Mouse (Mus musculus) erythroid progenitor cell, adult 5-6 weeks (primary cell): ENCODE results near the gene Tmem91. TPM values are rescaled to one million over a fixed set of nuclear protein-coding genes. Genes with fewer than 3 reads are reported as not detected.

ENCODE experiments used
- ATAC-seq: replicated peaks from 2 replicates; pipeline ENCODE4 v1.8.0; 2016; ENCODE audit warnings: moderate number of reproducible peaks, mild to moderate bottlenecking, moderate TSS enrichment, inconsistent platforms; ENCODE audit not compliant: poor library complexity, low FRiP score, severe bottlenecking
- total RNA-seq, 2 experiments: library from RNA; stranded (forward) in 1 of 2; stranded (reverse) in 1 of 2; fragments of 150-400 nt in 1 of 2; fragments of 186-747, 209-891 nt in 1 of 2; gene quantifications; 2 replicates each; pipeline versions ENCODE4 v1.2.3 to v1.2.4; 2015 to 2017; ENCODE audit warnings: low replicate concordance in 2 of 2

Tmem91 gene
- total RNA-seq, 2 experiments from 2014 or later = 4.2 TPM; not detected in 1

GRCm38 (mm10) chr7:25675405-25675804 lies 439 bp upstream of the Tmem91 start:
- no peak for ATAC-seq

GRCm38 (mm10) chr7:25674297-25674696 lies 669 bp downstream of the Tmem91 start:
- ATAC-seq = no peak

GRCm38 (mm10) chr7:25672442-25672841 lies 2.5 kb downstream of the Tmem91 start:
- no peak for ATAC-seq

- ATAC-seq = no peak
Measured at GRCm38 (mm10) chr7:25671686-25672085, 3.3 kb downstream of the Tmem91 start.

- ATAC-seq = no peak
Measured at GRCm38 (mm10) chr7:25670096-25670495, 4.9 kb downstream of the Tmem91 start.

GRCm38 (mm10) chr7:25669631-25670030 lies 5.3 kb downstream of the Tmem91 start:
- no peak for ATAC-seq

- no peak for ATAC-seq
Measured at GRCm38 (mm10) chr7:25669158-25669557, 5.8 kb downstream of the Tmem91 start.

GRCm38 (mm10) chr7:25666381-25666780 lies 8.6 kb downstream of the Tmem91 start:
- ATAC-seq = no peak

- ATAC-seq = peak; percentile 97
Measured at GRCm38 (mm10) chr7:25658657-25659472, 16.1 kb downstream of the Tmem91 start, which contains the start of the genes Bckdha and Exosc5. Gene Bckdha (minus strand): TSS chr7:25658981. Gene Exosc5 (plus strand): TSS chr7:25659164.

GRCm38 (mm10) chr7:25657785-25658184 lies 17.2 kb downstream of the Tmem91 start:
- no peak for ATAC-seq

GRCm38 (mm10) chr7:25655601-25656428 lies 19.2 kb downstream of the Tmem91 start:
- no peak for ATAC-seq

GRCm38 (mm10) chr7:25652244-25652759 lies 22.7 kb downstream of the Tmem91 start:
- ATAC-seq = no peak

GRCm38 (mm10) chr7:25651281-25651680 lies 23.7 kb downstream of the Tmem91 start:
- ATAC-seq = no peak

GRCm38 (mm10) chr7:25649839-25650238 lies 25.1 kb downstream of the Tmem91 start:
- no peak for ATAC-seq

- ATAC-seq = no peak
Measured at GRCm38 (mm10) chr7:25647574-25648123, 27.3 kb downstream of the Tmem91 start.

GRCm38 (mm10) chr7:25645074-25645473 lies 29.9 kb downstream of the Tmem91 start:
- no peak for ATAC-seq

GRCm38 (mm10) chr7:25644631-25645030 lies 30.3 kb downstream of the Tmem91 start:
- ATAC-seq = no peak

GRCm38 (mm10) chr7:25644136-25644535 lies 30.8 kb downstream of the Tmem91 start:
- ATAC-seq = no peak

- ATAC-seq = no peak
Measured at GRCm38 (mm10) chr7:25639754-25640153, 35.2 kb downstream of the Tmem91 start.

- no peak for ATAC-seq
Measured at GRCm38 (mm10) chr7:25637099-25637498, 37.9 kb downstream of the Tmem91 start.
